Mouse (Mus musculus) spleen, adult 12 weeks (tissue): ENCODE data around the gene Adamts2.

Experiments
- DNase-seq: peaks from one replicate; pipeline ENCODE4 v3.0.0; 2022; ENCODE audit warnings: low spot score

Adamts2 gene

GRCm38 (mm10) chr11:50623806-50624205 lies 21.9 kb downstream of the Adamts2 start:
- no peak for DNase-seq

DNA sequence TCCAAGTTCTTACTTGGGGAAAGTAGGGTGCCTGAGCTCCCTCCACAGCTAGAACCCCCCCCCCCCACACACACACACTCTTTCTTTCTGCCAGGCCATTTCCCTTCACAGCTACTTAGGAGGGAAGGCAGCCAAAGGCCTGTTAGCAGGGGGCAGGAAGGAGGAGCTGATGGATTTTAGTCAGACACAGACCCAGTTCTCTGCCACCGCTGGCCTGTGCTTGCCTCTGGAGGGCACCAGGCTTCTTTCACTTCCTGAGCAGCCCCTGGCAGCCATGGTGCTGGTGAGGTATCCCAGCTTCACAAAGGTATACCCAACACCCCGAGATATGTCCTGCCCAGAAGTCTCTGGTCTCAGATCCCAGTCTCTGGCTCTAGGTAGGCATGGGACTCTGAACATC lies 22.4 kb downstream of the Adamts2 start:
- DNase-seq: no peak

GRCm38 (mm10) chr11:50624720-50625119 lies 22.8 kb downstream of the Adamts2 start:
- no peak for DNase-seq

DNA sequence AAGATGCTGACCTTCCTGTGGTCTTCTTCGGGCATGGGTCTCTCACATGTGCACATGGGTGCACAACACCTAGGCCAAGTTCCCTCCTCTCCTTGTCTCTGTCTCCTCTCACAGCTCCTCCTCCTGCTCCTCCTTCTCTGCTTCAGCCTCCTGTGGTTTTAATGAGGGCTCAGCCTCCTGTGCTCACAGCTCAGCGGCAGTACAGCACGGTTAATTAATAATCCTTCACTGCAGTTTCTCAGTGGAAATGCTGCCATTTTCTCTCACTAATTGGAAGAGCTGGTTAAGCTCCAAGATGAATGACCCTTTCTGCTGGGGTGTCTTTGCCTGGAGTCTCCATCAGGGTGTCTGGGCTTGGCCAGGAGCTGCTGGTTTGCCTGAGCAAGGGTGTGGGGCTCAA lies 27.0 kb downstream of the Adamts2 start:
- no peak for DNase-seq

DNA sequence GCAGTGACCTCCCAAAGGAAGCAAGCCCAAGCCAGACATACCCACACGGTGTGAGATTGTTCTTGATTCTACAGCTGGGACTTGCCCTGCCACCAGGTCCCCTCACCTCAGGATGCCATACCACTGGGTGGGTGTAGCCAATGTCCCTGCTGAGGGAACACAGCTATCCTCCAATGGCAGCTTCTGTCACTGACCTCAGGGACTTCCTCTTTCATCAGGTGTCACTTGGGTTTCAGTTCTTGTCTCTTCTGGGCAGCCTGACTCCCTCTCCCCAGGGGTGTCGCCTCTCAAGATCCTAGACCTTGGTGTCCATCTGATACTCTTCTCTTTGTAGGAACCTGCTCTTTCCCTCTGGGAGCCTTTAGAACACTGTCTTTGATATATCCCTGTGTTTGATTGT lies 28.6 kb downstream of the Adamts2 start:
- DNase-seq: no peak

DNA sequence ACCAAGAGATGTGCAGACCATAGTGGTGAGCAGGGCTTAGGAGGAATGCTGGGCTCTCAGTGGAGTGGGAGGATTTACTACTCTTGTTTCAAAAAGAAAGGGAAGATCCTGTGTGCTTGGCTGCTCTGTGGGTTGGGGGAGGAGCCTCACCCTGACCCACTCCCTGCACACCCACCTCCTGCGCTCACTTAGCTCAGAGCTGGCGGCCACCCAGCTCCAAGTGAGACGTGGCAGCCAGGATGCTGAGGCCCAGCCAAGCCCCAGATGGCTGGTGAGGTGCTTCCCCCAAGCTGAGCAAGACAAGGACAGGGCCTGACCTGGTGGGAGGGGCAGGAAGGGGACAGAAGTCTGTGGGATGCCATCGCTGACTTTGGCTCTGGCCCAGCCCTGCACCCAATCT lies 30.4 kb downstream of the Adamts2 start:
- no peak for DNase-seq

- no peak for DNase-seq
Measured at GRCm38 (mm10) chr11:50635051-50635590, 33.2 kb downstream of the Adamts2 start.

DNA sequence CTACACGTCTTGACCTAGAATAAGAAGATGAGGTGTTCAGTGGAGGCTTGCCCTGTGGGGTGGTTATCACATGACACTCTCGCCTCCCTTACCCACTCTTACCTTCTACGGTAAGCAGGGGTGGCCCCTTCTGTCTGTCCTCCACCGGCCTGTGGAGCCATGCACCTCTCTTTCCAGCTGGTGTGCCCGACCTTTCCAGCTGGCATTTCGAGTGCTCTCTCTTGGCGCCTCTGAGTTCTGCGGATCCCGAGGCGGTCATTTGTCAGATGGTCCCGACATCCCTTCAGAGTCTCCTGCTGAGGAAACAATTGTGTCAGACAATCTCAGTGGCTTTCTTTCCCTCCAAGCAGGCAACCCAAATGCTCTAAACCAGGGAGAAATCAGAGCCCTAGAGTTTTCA lies 35.1 kb downstream of the Adamts2 start:
- DNase-seq: no peak

- DNase-seq: no peak
Measured at GRCm38 (mm10) chr11:50638197-50638867, 36.4 kb downstream of the Adamts2 start.

- no peak for DNase-seq
Measured at GRCm38 (mm10) chr11:50638868-50639220, 37.0 kb downstream of the Adamts2 start.

DNA sequence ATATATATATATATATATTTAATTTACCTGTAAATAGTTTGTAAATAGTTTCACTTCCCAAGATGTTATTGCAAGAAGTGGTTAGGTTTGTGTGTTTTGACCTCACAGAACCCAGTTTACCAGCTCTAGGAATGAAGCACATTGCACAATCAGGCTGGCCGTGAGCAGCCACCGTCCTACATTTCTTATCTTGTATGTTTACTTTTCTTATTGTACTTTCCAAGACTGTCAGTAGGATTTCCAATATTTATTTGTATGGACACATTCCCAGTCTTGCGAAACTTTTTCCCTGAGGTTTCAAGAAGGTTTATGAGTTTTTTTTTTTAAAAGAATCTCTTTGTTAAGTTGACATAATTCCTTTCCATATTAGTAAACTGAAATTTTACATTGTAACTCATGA lies 40.7 kb downstream of the Adamts2 start:
- DNase-seq: no peak

DNA sequence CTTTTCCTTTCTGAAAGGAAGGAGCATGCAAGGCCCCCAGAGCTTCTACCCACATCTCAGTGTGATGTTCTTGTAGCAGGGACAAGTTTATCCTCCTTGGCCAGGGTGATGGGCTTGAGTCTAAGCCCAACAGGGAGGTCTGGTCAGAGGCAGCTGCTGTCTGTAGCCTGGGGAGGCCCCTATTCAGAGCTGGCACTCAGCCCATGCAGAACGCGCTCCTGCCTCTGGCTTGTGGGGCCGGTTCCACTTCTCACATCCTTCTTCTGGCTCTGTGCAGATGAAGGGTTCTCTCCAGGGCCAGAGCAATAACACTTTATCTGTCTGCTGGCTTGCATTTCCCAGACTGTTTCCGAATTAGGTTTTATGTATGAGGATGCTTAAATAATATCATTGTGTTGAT lies 44.3 kb downstream of the Adamts2 start:
- DNase-seq: no peak

- DNase-seq: no peak
Measured at GRCm38 (mm10) chr11:50648143-50648807, 46.4 kb downstream of the Adamts2 start.

GRCm38 (mm10) chr11:50650037-50650436 lies 48.2 kb downstream of the Adamts2 start:
- DNase-seq: no peak

- no peak for DNase-seq
Measured at GRCm38 (mm10) chr11:50653746-50654431, 52.0 kb downstream of the Adamts2 start.

DNA sequence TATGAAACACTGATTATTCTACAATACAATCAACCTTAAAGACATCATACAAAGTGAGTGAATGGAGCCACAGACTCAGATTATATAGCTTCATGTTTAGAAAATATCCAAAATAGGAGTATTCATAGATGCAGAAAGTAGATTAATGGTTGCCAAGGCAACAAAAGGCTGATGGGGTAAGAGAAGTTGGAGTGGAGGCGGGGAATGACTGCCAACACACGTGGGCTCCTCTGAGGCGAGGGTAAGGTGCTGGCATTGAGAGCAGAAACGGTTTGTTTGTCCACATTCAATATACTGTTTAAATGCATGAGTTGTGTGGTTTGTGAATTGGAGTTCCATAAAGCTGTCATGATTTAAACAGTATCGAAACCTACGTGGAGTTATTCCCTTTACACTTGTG lies 56.9 kb downstream of the Adamts2 start:
- no peak for DNase-seq

DNA sequence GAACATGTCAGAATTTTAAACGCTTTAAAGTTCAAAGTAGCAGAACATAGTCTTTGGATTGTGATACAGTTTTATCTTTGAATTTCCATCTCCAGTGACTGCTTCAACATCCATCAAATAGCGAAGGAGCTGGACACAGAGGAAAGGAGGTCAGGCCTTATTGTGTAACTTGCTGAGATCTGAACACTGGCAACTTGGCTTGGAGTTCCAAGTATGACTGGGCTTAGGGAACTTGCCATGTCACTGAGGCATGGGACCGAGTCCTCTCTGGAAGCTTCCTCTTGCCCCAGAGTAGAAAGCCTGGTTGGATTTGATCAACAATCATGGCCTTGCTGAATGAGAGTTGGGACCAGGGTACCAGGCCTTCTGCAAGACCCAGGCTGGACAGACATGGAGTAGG lies 60.3 kb downstream of the Adamts2 start:
- no peak for DNase-seq

- DNase-seq: no peak
Measured at GRCm38 (mm10) chr11:50664826-50665225, 62.9 kb downstream of the Adamts2 start.

DNA sequence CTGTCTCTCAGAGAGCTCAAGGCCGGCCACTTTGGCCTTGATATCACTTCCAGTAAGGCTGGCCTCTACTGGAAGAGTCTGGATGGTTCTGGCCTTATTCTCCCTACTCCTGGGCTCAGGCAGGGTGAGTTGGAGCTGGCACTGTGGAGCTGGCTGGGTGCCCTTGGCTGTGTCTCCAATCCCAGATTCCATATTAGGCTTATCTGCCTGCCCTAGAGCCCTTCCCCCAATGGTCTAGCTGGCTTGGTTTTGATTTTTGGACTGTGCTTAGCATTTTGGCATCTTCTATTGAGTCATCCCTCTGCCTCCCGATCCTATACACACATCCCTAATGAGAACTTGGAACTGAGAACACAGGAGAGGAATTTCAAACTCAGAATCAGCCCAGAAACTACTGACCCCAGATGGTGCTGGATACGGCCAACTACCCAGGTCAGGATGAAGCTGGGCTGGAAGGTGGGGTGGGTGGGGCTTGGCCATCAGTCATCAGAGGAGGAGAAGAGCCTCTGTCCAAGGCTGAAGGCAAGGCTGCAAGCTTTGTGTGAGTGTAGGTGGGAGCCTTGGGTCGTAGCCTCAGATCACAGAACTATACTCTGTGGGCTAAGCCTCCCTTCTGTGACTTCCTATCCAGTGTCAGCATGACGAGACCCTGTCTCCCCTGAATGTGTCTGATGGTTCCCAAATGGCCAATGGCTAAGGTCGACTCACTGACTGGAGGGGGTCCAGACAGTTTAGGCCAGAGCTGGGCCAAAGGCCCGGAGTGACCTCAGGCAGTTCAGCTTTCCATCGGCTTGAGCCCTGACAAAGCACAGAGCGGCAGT lies 67.9 kb downstream of the Adamts2 start:
- no peak for DNase-seq

GRCm38 (mm10) chr11:50670363-50670725 lies 68.5 kb downstream of the Adamts2 start:
- no peak for DNase-seq

- DNase-seq: no peak
Measured at GRCm38 (mm10) chr11:50670881-50671280, 69.0 kb downstream of the Adamts2 start.

GRCm38 (mm10) chr11:50671376-50671775 lies 69.5 kb downstream of the Adamts2 start:
- no peak for DNase-seq
